Mouse (Mus musculus) thymus, adult 2 months (tissue): Measurements from ENCODE around the gene Slc36a1. TPM values are rescaled to one million over a fixed set of nuclear protein-coding genes. Genes with fewer than 3 reads are reported as not detected.

ENCODE experiments used
- DNase-seq: peaks from one replicate; pipeline ENCODE4 v3.0.0; 2021
- H3K27ac ChIP-seq: fragments of 200-500 bp; 2 replicates; pipeline ENCODE4 v1.5.1; 2012; ENCODE audit warnings: low read length, control low read depth; ENCODE audit not compliant: control insufficient read depth, insufficient read depth
- H3K27me3 ChIP-seq: fragments of 200-500 bp; 2 replicates; pipeline ENCODE4 v1.6.1; 2012; ENCODE audit warnings: mild to moderate bottlenecking, low read length, moderate library complexity, mixed read lengths; ENCODE audit not compliant: control insufficient read depth, insufficient read depth
- H3K36me3 ChIP-seq: fragments of 200-500 bp; 2 replicates; pipeline ENCODE4 v1.6.1; 2012; ENCODE audit warnings: mild to moderate bottlenecking, low read length, moderate library complexity; ENCODE audit not compliant: control insufficient read depth, insufficient read depth
- H3K4me1 ChIP-seq: fragments of 200-500 bp; replicated peaks from 2 replicates; pipeline ENCODE4 v1.6.1; 2012; ENCODE audit warnings: low read length; ENCODE audit not compliant: control insufficient read depth, insufficient read depth
- H3K4me3 ChIP-seq: fragments of 200-500 bp; 2 replicates; pipeline ENCODE4 v1.5.1; 2012; ENCODE audit warnings: mild to moderate bottlenecking, low read length, control low read depth, moderate library complexity; ENCODE audit not compliant: control insufficient read depth, insufficient read depth
- CTCF ChIP-seq: fragments of 200-500 bp; IDR thresholded peaks from 2 replicates; pipeline ENCODE4 v1.5.1; 2012; ENCODE audit warnings: mild to moderate bottlenecking, control low read depth, low read length, moderate library complexity, borderline replicate concordance; ENCODE audit not compliant: control insufficient read depth, poor library complexity, insufficient read depth; ENCODE audit errors: extremely low read depth
- POLR2A ChIP-seq: fragments of 200-500 bp; IDR thresholded peaks from 2 replicates; pipeline ENCODE4 v1.6.1; 2012; ENCODE audit warnings: mild to moderate bottlenecking, low read length, control low read depth, moderate library complexity; ENCODE audit not compliant: control insufficient read depth, poor library complexity, insufficient read depth; ENCODE audit errors: extremely low read depth
- WGBS: fragments of 180-500 bp; shearing (Covaris S2); methylation state at CpG from one replicate; pipeline ENCODE4 v1.1.7; 2018; 5-methylcytosine and 5-hydroxymethylcytosine counted together
- polyA plus RNA-seq: library from polyadenylated mRNA; depleted of rRNA; stranded (reverse); fragments of >200 nt; gene quantifications from 2 replicates; pipeline ENCODE4 v1.2.3, GENCODE M21; 2012; rRNA removed

Slc36a1 gene
- 60.3 and 65.3 TPM in 2 replicates for polyA plus RNA-seq

DNA sequence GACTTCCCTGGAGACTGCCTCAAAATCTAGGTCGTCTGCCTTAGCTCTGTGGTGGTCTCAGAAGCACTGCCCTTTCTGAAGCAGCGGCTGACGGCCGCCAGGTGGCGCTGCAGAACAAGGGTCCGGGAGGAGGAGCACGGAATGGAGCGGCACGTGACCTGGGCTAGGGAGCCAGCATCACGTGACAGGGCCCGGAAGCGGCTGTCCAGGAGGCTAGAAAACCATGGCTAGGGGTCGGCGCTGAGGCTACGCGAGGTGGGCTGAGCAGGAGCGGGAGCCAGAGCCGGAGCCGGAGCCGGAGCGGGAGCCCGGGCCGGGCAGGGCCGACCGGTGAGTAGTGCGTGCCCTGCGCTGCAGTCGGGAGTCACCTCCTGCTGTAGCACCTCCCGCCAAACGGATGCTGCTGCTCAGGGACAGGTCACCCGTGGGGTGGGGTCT lies at the start of gene Slc36a1:
Slc36a1 (plus strand) TSS at position 192 of the 438 bp plus-strand sequence.
- TF ChIP-seq POLR2A (peak; percentile 50; the same call in 1 of the 2 replicates), CTCF (peak; percentile 97)
- Histone ChIP-seq H3K36me3 (no peaks in the 10 kb centered on the region), H3K27me3 (no peaks in the 10 kb centered on the region), H3K27ac (no peak within 1 kb of the TSS), H3K4me3 (peak within 1 kb of the TSS; percentile 88), H3K4me1 (no peaks in the 10 kb centered on the region)
- WGBS = under 1% methylated on average over 31 of the region's 31 CpGs
- DNase-seq = peak; percentile 98

DNA sequence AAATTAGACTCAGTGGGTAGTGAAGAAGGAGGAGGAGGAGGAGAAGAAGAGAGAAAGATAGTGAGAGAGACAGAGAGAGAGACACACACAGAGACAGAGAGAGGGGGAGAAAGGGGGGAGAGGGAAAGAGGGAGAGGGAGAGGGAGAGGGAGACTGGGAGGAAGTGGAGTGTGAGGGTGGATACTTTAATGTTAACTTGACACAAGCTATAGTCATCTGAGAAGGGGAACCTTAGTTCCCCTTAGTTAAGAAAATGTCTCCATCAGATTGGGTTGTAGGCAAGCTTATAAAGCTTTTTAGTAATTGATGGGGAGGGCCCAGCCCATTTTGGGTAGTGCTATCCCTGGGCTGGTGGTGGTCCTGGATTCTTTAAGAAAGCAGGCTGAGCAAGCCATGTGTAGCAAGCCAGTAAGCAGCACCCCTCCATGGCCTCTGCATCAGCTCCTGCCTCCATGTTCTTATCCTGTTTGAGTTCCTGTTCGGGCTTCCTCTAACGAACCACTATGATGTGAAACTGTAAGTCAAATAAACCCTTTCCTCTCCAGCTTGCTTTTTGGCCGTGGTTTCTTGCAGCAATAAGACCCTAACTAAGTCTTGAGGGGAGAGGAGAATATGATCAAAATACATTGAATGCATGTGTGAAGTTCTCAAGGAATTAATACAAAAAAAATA lies 49.6 kb upstream of the Slc36a1 start:
- Histone ChIP-seq H3K4me3 (no peak overlapping the region), H3K4me1 (peaks cover 16% of the 10 kb centered on the region), H3K36me3 (no peaks in the 10 kb centered on the region), H3K27me3 (no peaks in the 10 kb centered on the region), H3K27ac (peak overlapping the region; percentile 36)
- DNase-seq = no peak
- TF ChIP-seq CTCF (no peak), POLR2A (no peak)
- WGBS = 10% methylated on average over 3 of the region's 3 CpGs

DNA sequence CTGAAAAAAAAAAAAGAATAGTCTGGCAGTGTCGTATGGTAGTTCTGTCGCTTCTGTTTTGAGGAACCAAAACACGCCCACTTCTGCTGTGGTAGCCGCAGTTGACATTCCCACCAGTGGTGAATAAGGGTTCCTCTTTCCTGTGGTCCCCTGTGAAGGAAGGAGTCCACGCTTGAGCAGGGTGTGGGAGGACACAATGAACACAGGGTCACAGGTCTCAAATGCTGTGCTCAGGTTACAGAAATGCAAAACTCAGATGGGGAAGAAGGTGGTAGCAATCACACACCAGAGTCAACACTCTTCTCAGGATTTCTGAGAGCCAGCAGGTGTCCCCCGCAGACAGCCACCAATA lies 49.1 kb upstream of the Slc36a1 start:
- TF ChIP-seq CTCF (no peak), POLR2A (no peak)
- Histone ChIP-seq H3K4me3 (no peak overlapping the region), H3K36me3 (no peaks in the 10 kb centered on the region), H3K4me1 (peaks cover 16% of the 10 kb centered on the region), H3K27me3 (no peaks in the 10 kb centered on the region), H3K27ac (no peak overlapping the region)
- 12% methylated on average over 6 of the region's 6 CpGs for WGBS
- DNase-seq = peak; percentile 27

DNA sequence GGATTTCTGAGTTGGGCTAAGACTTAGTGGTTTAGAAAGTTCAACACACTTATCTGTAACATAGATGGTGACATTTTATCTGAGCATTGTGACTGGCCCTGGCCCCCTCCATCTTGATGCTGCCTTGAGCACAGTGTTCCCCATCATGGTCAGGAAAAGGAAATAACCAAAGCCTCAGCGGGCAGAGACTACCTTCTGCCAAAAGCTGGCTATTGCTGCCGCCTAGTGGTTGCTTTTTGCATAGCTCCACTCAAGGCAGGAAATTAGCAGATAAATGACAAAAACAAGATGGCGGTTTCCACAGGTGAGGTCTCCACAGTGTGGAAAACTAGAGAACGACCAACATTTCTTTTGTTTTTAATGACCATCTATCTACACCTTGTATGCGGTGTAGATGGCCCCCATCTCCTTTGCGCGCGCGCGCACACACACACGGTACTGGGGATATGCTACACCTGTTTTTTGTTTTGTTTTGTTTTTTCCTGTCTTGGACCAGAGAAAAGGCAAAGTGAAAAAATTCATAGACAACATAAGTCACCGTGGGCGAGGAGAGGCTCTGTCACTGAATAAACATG lies 45.3 kb upstream of the Slc36a1 start:
- Histone ChIP-seq H3K27ac (no peak overlapping the region), H3K27me3 (no peaks in the 10 kb centered on the region), H3K36me3 (no peaks in the 10 kb centered on the region), H3K4me3 (no peak overlapping the region), H3K4me1 (peaks cover 16% of the 10 kb centered on the region)
- 53% methylated on average over 13 of the region's 13 CpGs for WGBS
- TF ChIP-seq POLR2A (no peak), CTCF (no peak)
- DNase-seq = peak; percentile 90

DNA sequence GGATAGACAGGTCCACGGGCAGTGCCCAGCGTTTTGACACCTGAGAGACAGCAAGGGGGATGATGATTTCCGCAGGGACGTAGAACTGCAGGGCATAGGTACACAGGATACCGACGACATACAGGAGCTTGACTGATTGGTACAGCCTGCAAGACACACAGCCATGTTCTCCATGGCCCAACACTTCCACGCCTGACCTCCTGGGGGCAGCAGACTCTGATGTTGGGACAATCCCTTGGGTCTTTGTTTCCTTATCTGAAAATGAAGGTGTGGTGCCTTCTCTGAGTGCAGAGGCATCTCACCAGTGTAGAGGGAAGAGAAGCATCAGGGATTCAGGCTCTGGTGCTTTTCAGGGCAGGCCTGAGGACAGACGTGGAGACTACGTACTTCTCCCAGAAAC lies 41.5 kb upstream of the Slc36a1 start:
- peak; percentile 73 for DNase-seq
- Histone ChIP-seq H3K27me3 (no peaks in the 10 kb centered on the region), H3K4me3 (no peak overlapping the region), H3K36me3 (no peaks in the 10 kb centered on the region), H3K4me1 (peaks cover 3% of the 10 kb centered on the region), H3K27ac (no peak overlapping the region)
- TF ChIP-seq CTCF (peak; percentile 76; the same call in 1 of the 2 replicates), POLR2A (no peak)
- 65% methylated on average over 9 of the region's 9 CpGs for whole genome bisulfite sequencing

DNA sequence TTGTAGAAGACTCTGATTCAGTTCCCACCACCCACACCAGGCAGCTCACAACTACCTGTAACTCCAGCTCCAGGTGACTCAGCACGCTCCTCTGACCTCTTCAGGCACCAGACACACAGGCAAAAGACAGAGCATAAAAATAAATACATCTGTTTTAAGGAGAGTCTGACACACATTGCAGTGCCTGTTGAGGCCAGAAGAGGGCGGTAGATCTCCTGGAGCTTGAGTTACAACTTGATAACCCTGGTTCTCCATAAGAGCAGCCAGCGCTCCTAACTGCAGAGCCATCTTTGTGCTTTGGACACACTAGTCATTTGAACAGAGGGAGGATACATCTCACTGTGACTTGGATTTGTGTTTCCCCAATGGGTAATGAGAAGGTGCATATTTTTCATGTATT lies 39.4 kb upstream of the Slc36a1 start:
- TF ChIP-seq POLR2A = no peak
- TF ChIP-seq CTCF = no peak

More for the DNA sequence above, 39.4 kb upstream of the Slc36a1 start:
- Histone ChIP-seq H3K36me3 (no peaks in the 10 kb centered on the region), H3K4me3 (no peak overlapping the region), H3K27me3 (no peaks in the 10 kb centered on the region), H3K4me1 (no peaks in the 10 kb centered on the region), H3K27ac (no peak overlapping the region)
- WGBS = 40% methylated on average over 3 of the region's 3 CpGs
- DNase-seq = peak; percentile 55
